Mouse (Mus musculus): ENCODE results near the gene Hdac10. TPM values are rescaled to one million over a fixed set of nuclear protein-coding genes. Genes with fewer than 3 reads are reported as not detected.

Gene Hdac10
- polyA plus RNA-seq, 1 experiment from 2014 or later = 24.3 TPM

- no peak overlapping the region for H3K4me3 ChIP-seq
- peaks cover 21% of the 10 kb centered on the region for H3K4me1 ChIP-seq
- H3K27me3 ChIP-seq = peaks cover 39% of the 10 kb centered on the region
- H3K36me3 ChIP-seq = no peaks in the 10 kb centered on the region
- no peaks in the 10 kb centered on the region for H3K9me3 ChIP-seq
- H3K4me2 ChIP-seq = no peak overlapping the region
- ATAC-seq (ENCODE audit: borderline replicate concordance, extremely low read depth, low FRiP score, low TSS enrichment) = no peak
- H3K27ac ChIP-seq = no peak overlapping the region
- no peak overlapping the region for H3K9ac ChIP-seq
- 67% methylated on average over 11 of the region's 11 CpGs for WGBS
Measured at GRCm38 (mm10) chr15:89137378-89138045, 9.0 kb upstream of the Hdac10 start.

DNA sequence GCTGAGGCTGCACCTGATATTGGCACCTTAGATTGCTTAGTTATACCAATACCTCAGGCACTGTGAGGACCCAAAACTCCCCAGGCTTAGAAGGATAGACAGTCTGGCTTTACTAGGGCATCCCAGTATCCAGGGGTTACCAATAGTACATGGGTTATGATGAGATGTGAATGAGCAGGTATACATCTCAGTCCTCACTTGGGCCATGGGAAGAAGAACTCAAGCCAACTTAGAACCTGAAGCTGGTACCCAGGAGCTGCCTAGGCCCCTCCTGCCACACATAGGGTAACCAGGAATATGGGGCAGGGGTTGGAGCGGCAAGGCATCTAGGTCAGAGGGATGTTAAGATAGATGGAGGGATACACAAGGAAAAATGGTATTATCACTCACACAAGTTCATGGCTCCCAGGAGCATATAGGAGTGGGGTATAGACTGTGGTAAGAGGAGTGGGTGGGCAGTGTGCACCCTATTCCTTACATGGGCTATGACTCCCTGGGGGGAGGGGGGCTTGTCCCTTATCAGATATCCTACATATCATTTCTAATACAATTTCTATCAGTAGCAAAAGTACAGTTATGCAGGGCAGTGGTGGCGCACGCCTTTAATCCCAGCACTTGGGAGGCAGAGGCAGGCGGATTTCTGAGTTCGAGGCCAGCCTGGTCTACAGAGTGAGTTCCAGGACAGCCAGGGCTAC, 8.1 kb upstream of the Hdac10 start:
- H3K36me3 ChIP-seq = no peaks in the 10 kb centered on the region
- no peak overlapping the region for H3K9ac ChIP-seq
- no peak overlapping the region for H3K4me3 ChIP-seq
- H3K9me3 ChIP-seq = no peaks in the 10 kb centered on the region
- no peak overlapping the region for H3K27ac ChIP-seq
- no peak for ATAC-seq (ENCODE audit: borderline replicate concordance, extremely low read depth, low FRiP score, low TSS enrichment)
- H3K4me1 ChIP-seq = peaks cover 20% of the 10 kb centered on the region
- H3K4me2 ChIP-seq = no peak overlapping the region
- H3K27me3 ChIP-seq = peaks cover 32% of the 10 kb centered on the region
- WGBS = 92% methylated on average over 5 of the region's 5 CpGs

- 79% methylated on average over 3 of the region's 3 CpGs for WGBS
- Histone ChIP-seq H3K4me1 (peaks cover 16% of the 10 kb centered on the region), H3K27me3 (no peaks in the 10 kb centered on the region), H3K4me3 (no peak overlapping the region), H3K9me3 (no peaks in the 10 kb centered on the region), H3K4me2 (no peak overlapping the region), H3K27ac (no peak overlapping the region), H3K9ac (no peak overlapping the region), H3K36me3 (no peaks in the 10 kb centered on the region)
- no peak for ATAC-seq (ENCODE audit: borderline replicate concordance, extremely low read depth, low FRiP score, low TSS enrichment)
Measured at GRCm38 (mm10) chr15:89131316-89131715, 2.8 kb upstream of the Hdac10 start.

GRCm38 (mm10) chr15:89130245-89130644, 1.7 kb upstream of the Hdac10 start:
- H3K4me3 ChIP-seq = no peak overlapping the region
- H3K27me3 ChIP-seq = no peaks in the 10 kb centered on the region
- H3K27ac ChIP-seq = no peak overlapping the region
- H3K36me3 ChIP-seq = 0 out of 2 replicates have a peak, but pooled peaks cover 1% of the 10 kb centered on the region
- no peak overlapping the region for H3K4me2 ChIP-seq
- no peak overlapping the region for H3K9ac ChIP-seq
- peaks cover 16% of the 10 kb centered on the region for H3K4me1 ChIP-seq
- ATAC-seq (ENCODE audit: borderline replicate concordance, extremely low read depth, low FRiP score, low TSS enrichment) = no peak
- no peaks in the 10 kb centered on the region for H3K9me3 ChIP-seq

GRCm38 (mm10) chr15:89127364-89127940, 1.0 kb downstream of the Hdac10 start:
- WGBS = 76% methylated on average over 8 of the region's 8 CpGs
- Histone ChIP-seq H3K9me3 (no peaks in the 10 kb centered on the region), H3K4me3 (peak overlapping the region; percentile 73), H3K27me3 (no peaks in the 10 kb centered on the region), H3K4me2 (peak overlapping the region; percentile 93), H3K4me1 (peaks cover 26% of the 10 kb centered on the region), H3K9ac (peak overlapping the region; percentile 74), H3K36me3 (0 out of 2 replicates have a peak, but pooled peaks cover 3% of the 10 kb centered on the region), H3K27ac (no peak overlapping the region)
- ATAC-seq (ENCODE audit: borderline replicate concordance, extremely low read depth, low FRiP score, low TSS enrichment) = no peak

- WGBS = 85% methylated on average over 8 of the region's 8 CpGs
- Histone ChIP-seq H3K9ac (no peak overlapping the region), H3K27ac (no peak overlapping the region), H3K4me2 (no peak overlapping the region), H3K36me3 (0 out of 2 replicates have a peak, but pooled peaks cover 3% of the 10 kb centered on the region), H3K9me3 (no peaks in the 10 kb centered on the region), H3K4me1 (peaks cover 33% of the 10 kb centered on the region), H3K27me3 (no peaks in the 10 kb centered on the region), H3K4me3 (no peak overlapping the region)
- ATAC-seq (ENCODE audit: borderline replicate concordance, extremely low read depth, low FRiP score, low TSS enrichment) = no peak
Measured at GRCm38 (mm10) chr15:89126622-89127021, 1.9 kb downstream of the Hdac10 start.

GRCm38 (mm10) chr15:89125351-89125750, 3.1 kb downstream of the Hdac10 start:
- H3K36me3 ChIP-seq = 0 out of 2 replicates have a peak, but pooled peaks cover 3% of the 10 kb centered on the region
- no peak for ATAC-seq (ENCODE audit: borderline replicate concordance, extremely low read depth, low FRiP score, low TSS enrichment)
- H3K4me1 ChIP-seq = peaks cover 46% of the 10 kb centered on the region
- no peaks in the 10 kb centered on the region for H3K9me3 ChIP-seq
- no peak overlapping the region for H3K4me2 ChIP-seq
- H3K9ac ChIP-seq = no peak overlapping the region
- no peak overlapping the region for H3K27ac ChIP-seq
- H3K27me3 ChIP-seq = no peaks in the 10 kb centered on the region
- WGBS = 90% methylated on average over 9 of the region's 9 CpGs
- H3K4me3 ChIP-seq = no peak overlapping the region

DNA sequence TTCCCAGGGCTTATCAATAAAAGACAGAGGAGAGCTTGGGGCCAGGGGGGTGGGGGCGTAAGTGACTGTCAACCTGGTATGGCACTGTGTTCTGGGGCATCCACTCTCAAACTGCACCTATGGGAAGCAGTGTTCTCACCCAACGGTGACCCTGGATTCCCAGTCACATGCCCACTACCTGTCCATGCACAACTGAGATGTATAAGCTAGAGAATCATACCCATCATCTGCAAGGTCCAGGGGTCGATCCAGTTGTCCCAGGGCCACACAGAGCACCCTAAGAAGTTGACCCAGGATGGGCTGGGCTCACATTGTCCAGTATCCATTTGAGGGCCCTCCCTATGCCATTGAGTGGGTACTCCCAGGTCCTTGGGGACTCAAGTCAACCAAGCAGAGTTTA, 4.2 kb downstream of the Hdac10 start:
- Histone ChIP-seq H3K36me3 (peaks cover 11% of the 10 kb centered on the region; the same call in 1 of the 2 replicates), H3K9me3 (no peaks in the 10 kb centered on the region), H3K27me3 (no peaks in the 10 kb centered on the region), H3K4me3 (no peak overlapping the region), H3K9ac (no peak overlapping the region), H3K4me2 (no peak overlapping the region), H3K27ac (no peak overlapping the region), H3K4me1 (peaks cover 49% of the 10 kb centered on the region)
- WGBS = 93% methylated on average over 3 of the region's 3 CpGs
- no peak for ATAC-seq (ENCODE audit: borderline replicate concordance, extremely low read depth, low FRiP score, low TSS enrichment)

GRCm38 (mm10) chr15:89123595-89123994, 4.9 kb downstream of the Hdac10 start:
- Histone ChIP-seq H3K9ac (peak overlapping the region; percentile 82), H3K4me1 (peaks cover 45% of the 10 kb centered on the region), H3K4me2 (peak overlapping the region; percentile 74), H3K27ac (0 out of 2 replicates have a peak overlapping the region, but pooled peaks have one; percentile 29), H3K9me3 (no peaks in the 10 kb centered on the region), H3K27me3 (no peaks in the 10 kb centered on the region), H3K4me3 (peak overlapping the region; percentile 84), H3K36me3 (peaks cover 11% of the 10 kb centered on the region; the same call in 1 of the 2 replicates)
- no peak for ATAC-seq (ENCODE audit: borderline replicate concordance, extremely low read depth, low FRiP score, low TSS enrichment)
- WGBS = 24% methylated on average over 11 of the region's 11 CpGs

DNA sequence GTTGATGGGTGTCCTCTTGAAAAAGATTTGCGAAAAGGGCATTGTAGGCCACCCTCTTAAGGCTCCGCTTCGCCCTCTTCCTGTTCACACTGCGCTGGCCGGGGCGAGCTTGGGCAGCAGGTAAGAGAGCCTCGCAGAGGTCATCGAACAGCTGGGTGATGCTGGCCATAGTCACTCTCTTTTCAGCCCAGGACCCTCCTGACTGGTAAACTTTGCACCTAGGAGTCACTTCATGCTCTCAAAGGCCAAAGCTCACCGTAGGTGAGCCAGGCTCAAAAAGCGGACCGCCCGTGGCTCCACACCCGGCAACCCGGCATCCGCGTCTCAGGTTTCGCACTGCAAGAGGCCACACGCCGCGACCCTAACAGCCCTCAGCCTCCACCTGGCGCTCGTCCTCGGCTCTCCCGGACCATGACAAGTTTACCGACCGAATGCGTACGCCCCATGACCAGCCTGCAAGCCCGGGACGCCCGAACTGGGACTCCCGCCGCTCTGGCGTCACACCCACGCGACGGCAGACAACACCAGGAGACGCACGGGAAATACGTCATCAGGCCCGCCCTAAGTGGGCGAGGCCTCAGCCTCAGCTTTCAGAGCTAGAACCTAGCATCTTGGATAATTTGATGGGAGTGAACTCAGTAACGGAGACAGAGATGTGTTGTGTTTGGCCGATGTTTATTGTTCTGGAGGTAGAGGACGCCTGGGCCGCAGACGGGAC, 5.7 kb downstream of the Hdac10 start, which contains the start of gene Tubgcp6:
Tubgcp6 (minus strand) TSS at position 464 of the 718 bp plus-strand sequence.
- H3K4me3 ChIP-seq = peak within 1 kb of the TSS; percentile 84
- H3K27me3 ChIP-seq = no peaks in the 10 kb centered on the region
- under 1% methylated on average over 47 of the region's 47 CpGs for WGBS
- no peaks in the 10 kb centered on the region for H3K9me3 ChIP-seq
- peaks cover 41% of the 10 kb centered on the region for H3K4me1 ChIP-seq
- H3K4me2 ChIP-seq = peak within 1 kb of the TSS; percentile 74
- H3K36me3 ChIP-seq = peaks cover 14% of the 10 kb centered on the region; the same call in 1 of the 2 replicates
- peak; percentile 90 for ATAC-seq (ENCODE audit: borderline replicate concordance, extremely low read depth, low FRiP score, low TSS enrichment)
- peak within 1 kb of the TSS; percentile 82 for H3K9ac ChIP-seq
- H3K27ac ChIP-seq = peak within 1 kb of the TSS; percentile 35; the same call in 1 of the 2 replicates

GRCm38 (mm10) chr15:89118007-89118406, 10.5 kb downstream of the Hdac10 start:
- Histone ChIP-seq H3K9ac (no peak overlapping the region), H3K27ac (no peak overlapping the region), H3K4me1 (peaks cover 25% of the 10 kb centered on the region), H3K4me2 (no peak overlapping the region), H3K36me3 (peaks cover 48% of the 10 kb centered on the region), H3K9me3 (no peaks in the 10 kb centered on the region), H3K4me3 (no peak overlapping the region), H3K27me3 (no peaks in the 10 kb centered on the region)
- no peak for ATAC-seq (ENCODE audit: borderline replicate concordance, extremely low read depth, low FRiP score, low TSS enrichment)

Measured in lung, embryonic 15.5 days (tissue).